Mouse (Mus musculus): Measurements from ENCODE around the gene Zfp983. TPM values are rescaled to one million over a fixed set of nuclear protein-coding genes. Genes with fewer than 3 reads are reported as not detected.

Gene Zfp983
- 5.3 and 7.3 TPM in 2 replicates for polyA plus RNA-seq (2015; fragmentation: Nextera tagmentation; extraction: Ambion mirVana)

GRCm38 (mm10) chr17:21650364-21650907 lies at the start of gene Zfp983:
Zfp983 (plus strand) TSS chr17:21650624.

DNA sequence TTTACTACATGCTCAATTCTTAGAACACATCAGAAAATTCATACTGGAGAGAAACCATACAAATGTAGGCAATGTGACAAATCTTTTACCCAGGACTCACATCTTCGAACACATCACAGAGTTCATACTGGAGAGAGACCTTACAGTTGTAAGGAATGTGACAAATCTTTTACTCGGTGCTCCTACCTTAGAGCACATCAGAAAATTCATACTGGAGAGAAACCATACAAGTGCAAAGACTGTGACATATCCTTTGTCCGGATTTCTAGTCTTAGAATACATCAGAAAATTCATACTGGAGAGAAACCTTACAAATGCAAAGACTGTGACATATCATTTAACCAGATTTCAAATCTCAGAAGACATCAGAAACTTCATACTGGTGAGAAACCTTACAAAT lies 41.1 kb downstream of the Zfp983 start, which contains the start of gene Gm10226:
Gene Gm10226 (plus strand): TSS at position 301 of the 400 bp plus-strand sequence.

DNA sequence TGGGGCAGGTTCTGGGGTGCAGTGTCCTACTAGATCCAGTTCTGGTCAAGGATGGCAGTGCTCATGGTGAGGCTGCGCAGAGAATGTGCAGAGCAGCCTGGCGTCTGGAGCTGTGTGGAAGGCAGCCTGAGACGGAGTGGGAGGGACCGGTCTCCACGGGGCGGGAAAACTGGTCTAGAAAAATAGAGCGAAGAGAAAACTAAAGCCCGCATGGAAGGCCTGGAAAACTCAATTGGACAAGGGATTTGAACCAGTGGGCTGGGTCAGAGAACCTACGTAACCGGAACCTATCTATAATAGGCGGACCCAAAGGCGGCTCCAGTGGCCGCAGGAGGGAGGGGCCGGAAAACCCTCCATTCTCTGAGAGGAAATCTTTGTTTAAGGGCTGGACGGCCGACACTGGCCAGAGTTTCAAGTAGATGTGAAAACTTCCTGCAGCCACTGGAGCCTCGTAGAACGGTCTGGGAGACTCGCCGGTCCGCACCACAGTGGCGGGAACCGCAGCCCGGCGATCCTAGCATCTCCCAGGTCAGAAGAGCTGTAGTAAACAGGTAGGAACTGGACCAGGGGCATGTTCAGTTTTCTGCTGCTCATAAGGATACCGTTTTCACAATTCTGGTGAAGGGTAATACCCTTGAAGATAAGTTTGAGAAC lies 57.0 kb downstream of the Zfp983 start, which contains the start of gene Zfp760:
Gene Zfp760 (plus strand): TSS at position 399 of the 654 bp plus-strand sequence.

Other genes starting within 250 kb of the Zfp983 start
- 3.2 and 3.6 TPM in 2 replicates for gene Zfp54, start 227.4 kb upstream of the Zfp983 start, polyA plus RNA-seq (2015; fragmentation: Nextera tagmentation; extraction: Ambion mirVana)
- 7.6 and 8.1 TPM in 2 replicates for gene Zfp51, start 200.2 kb upstream of the Zfp983 start, polyA plus RNA-seq (2015; fragmentation: Nextera tagmentation; extraction: Ambion mirVana)
- gene Zfp53, start 161.6 kb upstream of the Zfp983 start, polyA plus RNA-seq (2015; fragmentation: Nextera tagmentation; extraction: Ambion mirVana): 8.6 TPM in 2 replicates
- 2.8 TPM in 2 replicates for gene Zfp52, start 115.1 kb upstream of the Zfp983 start, polyA plus RNA-seq (2015; fragmentation: Nextera tagmentation; extraction: Ambion mirVana)
- gene Zfp948, start 83.6 kb upstream of the Zfp983 start, polyA plus RNA-seq (2015; fragmentation: Nextera tagmentation; extraction: Ambion mirVana): 13.4 and 13.5 TPM in 2 replicates
- 5.9 and 11.5 TPM in 2 replicates for gene Gm10226, start 41.2 kb downstream of the Zfp983 start, polyA plus RNA-seq (2015; fragmentation: Nextera tagmentation; extraction: Ambion mirVana)
- 5.6 and 6.2 TPM in 2 replicates for gene Zfp760, start 57.1 kb downstream of the Zfp983 start, polyA plus RNA-seq (2015; fragmentation: Nextera tagmentation; extraction: Ambion mirVana)
- gene Zfp229, start 80.2 kb downstream of the Zfp983 start, polyA plus RNA-seq (2015; fragmentation: Nextera tagmentation; extraction: Ambion mirVana): 8.1 and 8.6 TPM in 2 replicates
- gene Zfp820, start 195.1 kb downstream of the Zfp983 start, polyA plus RNA-seq (2015; fragmentation: Nextera tagmentation; extraction: Ambion mirVana): 1.4 and 1.7 TPM in 2 replicates

All from neural tube, postnatal 0 days (tissue).